Mouse (Mus musculus): ENCODE results near the gene Lgi4. TPM values are rescaled to one million over a fixed set of nuclear protein-coding genes. Genes with fewer than 3 reads are reported as not detected.

Gene Lgi4
- total RNA-seq, 2 experiments from 2014 or later = 24.2 to 24.9 TPM

Small RNAs within 50 kb of the gene (microRNA-seq; reads per million reads assigned to microRNA genes)
- 0 to 0.25 reads per million in 2 experiments for gene Mir7050

Other genes starting within 250 kb of the Lgi4 start
- not detected for gene Ffar2, start 235.6 kb upstream of the Lgi4 start, total RNA-seq (2021)
- gene Ffar3, start 203.2 kb upstream of the Lgi4 start, total RNA-seq (2021) = not detected
- gene Ffar1, start 197.8 kb upstream of the Lgi4 start, total RNA-seq (2021) = not detected
- gene Cd22, start 179.0 kb upstream of the Lgi4 start, total RNA-seq (2021) = not detected
- gene Mag, start 144.5 kb upstream of the Lgi4 start, total RNA-seq (2021) = 100 to 1,000 TPM; 152 to 176 TPM
- gene Hamp2, start 134.7 kb upstream of the Lgi4 start, total RNA-seq (2021) = not detected
- gene Hamp, start 115.3 kb upstream of the Lgi4 start, total RNA-seq (2021) = not detected
- 100 to 1,000 TPM; 139 to 144 TPM for gene Usf2, start 102.5 kb upstream of the Lgi4 start, total RNA-seq (2021)
- gene Lsr, start 85.9 kb upstream of the Lgi4 start, total RNA-seq (2021) = 1 to 10 TPM; 8.8 to 9.9 TPM
- not detected for gene Fam187b, start 85.6 kb upstream of the Lgi4 start, total RNA-seq (2021)
- 10 to 100 TPM; 22.6 to 27.8 TPM for gene Fxyd5, start 16.9 kb upstream of the Lgi4 start, total RNA-seq (2021)
- gene Fxyd7, start 7.9 kb upstream of the Lgi4 start, total RNA-seq (2021) = 100 to 1,000 TPM; 185 to 232 TPM
- gene Fxyd1, start 2.1 kb upstream of the Lgi4 start, total RNA-seq (2021) = 10 to 100 TPM; 79.9 to 81.6 TPM
- not detected for gene Fxyd3, start 17.4 kb downstream of the Lgi4 start, total RNA-seq (2021)
- 1 to 10 TPM; 3.0 to 4.2 TPM for gene Hpn, start 55.9 kb downstream of the Lgi4 start, total RNA-seq (2021)
- gene Scn1b, start 67.7 kb downstream of the Lgi4 start, total RNA-seq (2021) = 100 to 1,000 TPM; 616 to 649 TPM
- gene Gramd1a, start 96.6 kb downstream of the Lgi4 start, total RNA-seq (2021) = 100 to 1,000 TPM; 108 to 110 TPM
- not detected for gene Scgb2b2, start 231.2 kb downstream of the Lgi4 start, total RNA-seq (2021)
- gene Scgb1b2, start 232.5 kb downstream of the Lgi4 start, total RNA-seq (2021) = not detected

Data from left cerebral cortex, postnatal 25 days (tissue).